Mouse (Mus musculus): ENCODE measurements around the gene Slc12a1. TPM values are rescaled to one million over a fixed set of nuclear protein-coding genes. Genes with fewer than 3 reads are reported as not detected.

The Slc12a1 gene
- polyA plus RNA-seq, 1 experiment from 2014 or later, result not detected

DNA sequence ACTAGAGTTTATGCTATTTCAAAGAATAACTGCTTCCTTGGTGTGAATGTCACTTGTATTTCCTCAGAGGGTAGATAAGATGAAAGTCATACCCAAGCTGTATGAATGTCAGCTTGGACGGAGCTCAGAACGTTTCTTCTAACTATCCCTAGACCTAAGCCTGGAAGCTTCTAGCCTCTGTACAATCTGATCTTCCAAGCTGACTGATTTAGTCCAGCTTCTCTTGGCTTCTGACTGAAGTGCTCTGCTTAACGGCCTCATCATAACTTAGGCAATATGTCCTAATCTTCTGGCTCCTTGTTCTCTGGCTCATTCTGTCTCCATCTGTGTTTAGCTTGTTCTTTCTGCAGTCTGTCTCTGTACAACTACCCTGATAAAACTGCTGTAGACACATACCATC, 102.3 kb downstream of the Slc12a1 start:
- no peaks in the 10 kb centered on the region for H3K4me1 ChIP-seq (ENCODE audit: control insufficient read depth, insufficient read depth, low read length)
- H3K36me3 ChIP-seq (ENCODE audit: control insufficient read depth, insufficient read depth, low read length), result peaks cover 54% of the 10 kb centered on the region
- no peaks in the 10 kb centered on the region for H3K9me3 ChIP-seq (replicated peaks; ENCODE audit: control insufficient read depth, low read length)
- no peak overlapping the region for H3K27ac ChIP-seq (ENCODE audit: low read depth, low read length)
- H3K9ac ChIP-seq (ENCODE audit: low read length), result no peak overlapping the region
- H3K4me3 ChIP-seq (ENCODE audit: low read depth, low read length), result no peak overlapping the region
- no peak for ATAC-seq
- H3K4me2 ChIP-seq (ENCODE audit: low read length), result no peak overlapping the region
- H3K27me3 ChIP-seq (replicated peaks; ENCODE audit: control insufficient read depth, insufficient read depth, low read length), result no peaks in the 10 kb centered on the region
- DNase-seq (ENCODE audit: low spot score), result no peak
- 94% methylated on average over 3 of the region's 3 CpGs for WGBS

DNA sequence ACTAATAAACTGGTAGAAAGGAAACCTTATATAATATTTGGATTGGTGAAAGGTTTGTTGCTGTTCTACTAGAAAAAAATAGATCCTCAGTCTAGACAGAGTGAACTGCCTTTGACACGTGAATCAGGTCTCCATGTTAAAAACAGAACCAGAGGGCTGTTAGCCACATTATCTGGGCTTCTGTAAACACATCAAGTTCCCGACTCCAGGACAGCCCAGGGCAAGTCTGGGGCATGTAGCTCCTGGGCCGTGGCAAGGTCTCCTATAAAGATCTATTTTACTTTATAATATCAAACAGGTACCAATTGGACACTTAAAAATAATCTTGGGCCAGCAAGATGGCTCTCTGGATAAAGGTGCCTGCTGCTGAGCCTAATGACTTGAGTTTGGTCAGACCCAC, 103.6 kb downstream of the Slc12a1 start:
- WGBS, result 87% methylated on average over 3 of the region's 3 CpGs

DNA sequence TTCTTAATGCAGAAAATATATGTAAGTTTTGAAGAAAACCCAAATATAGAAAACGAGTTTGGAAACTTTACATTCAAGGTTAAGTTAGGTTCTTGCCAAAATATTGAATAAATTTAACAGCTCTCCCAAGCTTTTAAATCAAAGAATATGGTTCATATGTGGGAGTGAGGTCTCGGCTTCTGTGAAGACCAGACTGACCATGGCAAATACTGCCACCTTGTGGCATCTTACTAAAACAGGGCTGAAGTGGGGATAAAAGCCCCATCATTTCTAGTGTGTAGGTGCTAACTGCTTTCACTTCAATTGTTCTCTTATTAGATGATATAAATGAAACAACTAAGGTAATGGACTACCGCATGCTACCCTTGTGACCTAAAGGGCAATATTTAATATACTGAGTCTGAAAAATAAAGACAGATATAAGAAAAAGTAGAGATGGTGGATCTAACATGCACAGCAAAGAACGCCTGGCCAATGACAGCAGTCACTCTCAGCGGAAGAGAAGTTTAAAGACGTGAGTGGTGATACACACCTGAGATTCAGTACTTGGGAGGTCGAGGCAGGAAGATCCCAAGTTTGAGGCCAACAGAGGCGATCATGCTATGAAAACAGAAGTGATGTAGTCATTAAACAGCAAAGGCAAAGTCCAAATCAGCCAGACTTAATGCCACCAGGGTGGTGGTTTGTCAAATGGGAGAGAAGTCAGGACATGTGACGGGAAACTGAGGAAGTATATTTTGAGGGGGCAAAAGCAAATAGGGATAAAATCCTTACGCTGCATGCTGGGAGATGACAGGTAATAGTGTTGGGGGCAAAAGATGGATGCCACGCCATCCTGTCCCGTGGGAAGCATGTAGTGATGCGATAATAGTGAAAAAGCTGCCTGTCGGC, 107.2 kb downstream of the Slc12a1 start:
- H3K4me3 ChIP-seq (ENCODE audit: low read depth, low read length), result no peak overlapping the region
- no peaks in the 10 kb centered on the region for H3K4me1 ChIP-seq (ENCODE audit: control insufficient read depth, insufficient read depth, low read length)
- peaks cover 35% of the 10 kb centered on the region for H3K36me3 ChIP-seq (ENCODE audit: control insufficient read depth, insufficient read depth, low read length)
- H3K27me3 ChIP-seq (replicated peaks; ENCODE audit: control insufficient read depth, insufficient read depth, low read length), result no peaks in the 10 kb centered on the region
- H3K9ac ChIP-seq (ENCODE audit: low read length), result no peak overlapping the region
- no peak overlapping the region for H3K4me2 ChIP-seq (ENCODE audit: low read length)
- 85% methylated on average over 14 of the region's 14 CpGs for WGBS
- no peaks in the 10 kb centered on the region for H3K9me3 ChIP-seq (replicated peaks; ENCODE audit: control insufficient read depth, low read length)
- DNase-seq (ENCODE audit: low spot score) (peak; percentile 55), ATAC-seq (0 out of 2 replicates have a peak, but pooled peaks have one; percentile 30)
- H3K27ac ChIP-seq (ENCODE audit: low read depth, low read length), result no peak overlapping the region

More for the DNA sequence above, 103.6 kb downstream of the Slc12a1 start:
- Histone ChIP-seq H3K9ac (ENCODE audit: low read length) (no peak overlapping the region), H3K4me3 (ENCODE audit: low read depth, low read length) (no peak overlapping the region), H3K27me3 (replicated peaks; ENCODE audit: control insufficient read depth, insufficient read depth, low read length) (no peaks in the 10 kb centered on the region), H3K4me2 (ENCODE audit: low read length) (no peak overlapping the region), H3K9me3 (replicated peaks; ENCODE audit: control insufficient read depth, low read length) (no peaks in the 10 kb centered on the region), H3K4me1 (ENCODE audit: control insufficient read depth, insufficient read depth, low read length) (no peaks in the 10 kb centered on the region), H3K36me3 (ENCODE audit: control insufficient read depth, insufficient read depth, low read length) (peaks cover 49% of the 10 kb centered on the region), H3K27ac (ENCODE audit: low read depth, low read length) (no peak overlapping the region)
- ATAC-seq, result no peak
- DNase-seq (ENCODE audit: low spot score), result no peak

DNA sequence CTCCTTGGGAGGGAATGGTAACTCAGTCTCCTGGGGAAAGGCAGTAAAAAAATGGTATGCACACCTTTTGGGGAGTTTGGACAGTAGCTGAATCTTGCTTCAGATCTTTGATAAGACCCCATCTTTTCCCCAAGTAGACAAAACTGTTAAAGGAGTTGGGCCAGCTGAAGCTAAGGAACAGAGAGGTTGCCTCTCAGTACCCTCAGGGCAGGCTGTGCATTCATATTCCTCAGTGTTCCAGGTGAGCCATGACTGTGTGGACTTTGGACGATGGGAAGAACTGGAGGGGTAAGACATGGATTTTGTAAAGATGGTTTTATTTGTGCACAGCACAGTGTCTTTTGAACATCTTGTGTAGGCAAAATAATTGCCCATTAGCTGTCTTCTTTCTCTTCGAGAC, 108.0 kb downstream of the Slc12a1 start:
- Histone ChIP-seq H3K27me3 (replicated peaks; ENCODE audit: control insufficient read depth, insufficient read depth, low read length) (no peaks in the 10 kb centered on the region), H3K9ac (ENCODE audit: low read length) (no peak overlapping the region), H3K4me2 (ENCODE audit: low read length) (no peak overlapping the region), H3K4me3 (ENCODE audit: low read depth, low read length) (no peak overlapping the region), H3K9me3 (replicated peaks; ENCODE audit: control insufficient read depth, low read length) (no peaks in the 10 kb centered on the region), H3K27ac (ENCODE audit: low read depth, low read length) (no peak overlapping the region), H3K4me1 (ENCODE audit: control insufficient read depth, insufficient read depth, low read length) (no peaks in the 10 kb centered on the region), H3K36me3 (ENCODE audit: control insufficient read depth, insufficient read depth, low read length) (peaks cover 34% of the 10 kb centered on the region)
- DNase-seq (ENCODE audit: low spot score) (no peak), ATAC-seq (no peak)
- WGBS, result 85% methylated on average over 2 of the region's 2 CpGs

DNA sequence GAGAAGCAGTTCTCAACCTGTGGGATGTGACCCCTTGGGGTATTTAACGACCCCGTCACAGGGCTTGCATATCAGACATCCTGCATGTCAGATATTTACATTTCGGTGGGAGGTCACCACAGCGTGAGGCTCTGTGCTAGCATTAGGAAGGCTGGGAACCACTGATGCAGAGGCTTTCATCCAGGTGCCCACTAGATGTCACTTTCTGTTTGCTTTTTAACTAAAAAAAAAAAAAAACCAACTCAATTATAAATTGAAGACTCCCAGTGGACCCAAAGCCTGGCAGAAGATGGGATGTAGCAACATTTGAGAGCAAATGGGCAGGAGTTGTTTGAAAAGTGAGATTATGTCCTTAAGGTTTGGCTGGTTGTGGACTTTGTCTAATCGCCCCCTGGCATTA, 110.8 kb downstream of the Slc12a1 start:
- Histone ChIP-seq H3K4me1 (ENCODE audit: control insufficient read depth, insufficient read depth, low read length) (no peaks in the 10 kb centered on the region), H3K4me3 (ENCODE audit: low read depth, low read length) (no peak overlapping the region), H3K9ac (ENCODE audit: low read length) (no peak overlapping the region), H3K27ac (ENCODE audit: low read depth, low read length) (no peak overlapping the region), H3K36me3 (ENCODE audit: control insufficient read depth, insufficient read depth, low read length) (peaks cover 7% of the 10 kb centered on the region), H3K27me3 (replicated peaks; ENCODE audit: control insufficient read depth, insufficient read depth, low read length) (no peaks in the 10 kb centered on the region), H3K9me3 (replicated peaks; ENCODE audit: control insufficient read depth, low read length) (no peaks in the 10 kb centered on the region), H3K4me2 (ENCODE audit: low read length) (no peak overlapping the region)
- ATAC-seq (peak; percentile 40; the same call in 1 of the 2 replicates), DNase-seq (ENCODE audit: low spot score) (peak; percentile 71)
- WGBS, result 32% methylated on average over 5 of the region's 5 CpGs

DNA sequence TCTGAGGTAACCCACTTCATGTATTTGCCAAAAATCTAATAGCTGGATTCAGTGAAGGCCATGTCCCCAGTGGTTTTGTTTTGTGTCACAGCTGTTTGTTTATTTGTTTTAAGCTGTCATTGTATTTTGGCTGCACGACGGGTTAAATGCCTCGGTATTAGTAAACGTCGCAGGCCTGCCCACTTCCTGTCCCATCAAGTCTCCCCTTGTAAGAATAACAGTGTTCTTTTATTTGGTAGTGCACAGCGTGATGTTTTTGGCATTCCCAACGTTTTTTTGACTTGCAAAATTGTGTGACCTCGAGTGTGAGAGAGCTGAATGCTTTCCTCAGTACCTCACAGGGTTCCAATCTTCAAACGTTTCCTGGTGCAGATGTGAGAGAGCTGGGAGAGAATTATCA, 111.4 kb downstream of the Slc12a1 start:
- Histone ChIP-seq H3K27me3 (replicated peaks; ENCODE audit: control insufficient read depth, insufficient read depth, low read length) (no peaks in the 10 kb centered on the region), H3K9me3 (replicated peaks; ENCODE audit: control insufficient read depth, low read length) (no peaks in the 10 kb centered on the region), H3K4me1 (ENCODE audit: control insufficient read depth, insufficient read depth, low read length) (no peaks in the 10 kb centered on the region), H3K4me2 (ENCODE audit: low read length) (no peak overlapping the region), H3K9ac (ENCODE audit: low read length) (no peak overlapping the region), H3K4me3 (ENCODE audit: low read depth, low read length) (no peak overlapping the region), H3K27ac (ENCODE audit: low read depth, low read length) (no peak overlapping the region), H3K36me3 (ENCODE audit: control insufficient read depth, insufficient read depth, low read length) (peaks cover 4% of the 10 kb centered on the region; the same call in 1 of the 2 replicates)
- DNase-seq (ENCODE audit: low spot score), result peak; percentile 14
- no peak for ATAC-seq
- 30% methylated on average over 9 of the region's 9 CpGs for WGBS

DNA sequence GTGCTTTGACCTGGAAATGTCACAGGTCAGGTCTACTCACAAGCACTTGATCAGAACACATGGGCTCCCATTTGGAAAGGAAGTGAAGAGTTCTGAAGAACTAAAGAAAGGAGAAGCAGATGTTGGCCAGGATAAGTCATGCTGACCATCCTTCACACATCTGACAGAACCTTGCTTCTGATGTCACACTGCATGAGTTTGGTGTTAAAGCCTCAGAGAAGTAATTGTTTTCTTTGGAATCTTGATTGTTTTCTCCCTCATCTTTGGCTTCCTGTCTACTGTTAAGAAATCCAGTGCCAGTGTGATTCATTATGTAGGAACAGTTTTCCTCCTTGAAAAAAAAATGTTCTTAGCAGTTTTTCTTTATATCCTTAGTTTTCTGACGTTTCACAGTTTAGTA, 116.6 kb downstream of the Slc12a1 start:
- H3K4me2 ChIP-seq (ENCODE audit: low read length), result no peak overlapping the region
- H3K9ac ChIP-seq (ENCODE audit: low read length), result no peak overlapping the region
- no peak overlapping the region for H3K27ac ChIP-seq (ENCODE audit: low read depth, low read length)
- H3K9me3 ChIP-seq (replicated peaks; ENCODE audit: control insufficient read depth, low read length), result no peaks in the 10 kb centered on the region
- no peaks in the 10 kb centered on the region for H3K36me3 ChIP-seq (ENCODE audit: control insufficient read depth, insufficient read depth, low read length)
- ATAC-seq (no peak), DNase-seq (ENCODE audit: low spot score) (no peak)
- WGBS, result 80% methylated on average over 1 of the region's 1 CpGs
- no peaks in the 10 kb centered on the region for H3K27me3 ChIP-seq (replicated peaks; ENCODE audit: control insufficient read depth, insufficient read depth, low read length)
- no peaks in the 10 kb centered on the region for H3K4me1 ChIP-seq (ENCODE audit: control insufficient read depth, insufficient read depth, low read length)
- H3K4me3 ChIP-seq (ENCODE audit: low read depth, low read length), result no peak overlapping the region

DNA sequence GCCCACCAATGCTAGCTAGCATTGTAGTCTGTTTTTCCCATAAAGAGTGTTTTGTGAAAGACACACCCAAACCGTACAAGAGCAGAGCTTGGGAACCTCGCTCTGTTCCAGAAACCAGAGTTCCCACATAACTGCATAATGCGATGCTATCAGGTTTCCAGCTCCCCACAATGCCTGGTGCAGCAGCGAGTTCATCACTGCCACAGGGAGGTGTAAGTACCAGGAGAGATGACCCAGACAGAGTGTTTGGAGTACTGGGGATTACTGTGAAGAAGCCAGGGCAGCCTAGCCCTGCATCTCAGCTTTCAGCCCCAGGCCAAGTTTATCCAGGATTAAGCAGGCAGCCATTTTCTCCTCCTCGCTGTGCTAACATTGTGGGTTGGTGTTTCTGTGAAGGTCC, 123.3 kb downstream of the Slc12a1 start:
- DNase-seq (ENCODE audit: low spot score), result no peak
- Histone ChIP-seq H3K36me3 (ENCODE audit: control insufficient read depth, insufficient read depth, low read length) (no peaks in the 10 kb centered on the region), H3K9ac (ENCODE audit: low read length) (no peak overlapping the region), H3K27me3 (replicated peaks; ENCODE audit: control insufficient read depth, insufficient read depth, low read length) (no peaks in the 10 kb centered on the region), H3K4me2 (ENCODE audit: low read length) (no peak overlapping the region), H3K4me3 (ENCODE audit: low read depth, low read length) (no peak overlapping the region), H3K27ac (ENCODE audit: low read depth, low read length) (no peak overlapping the region), H3K4me1 (ENCODE audit: control insufficient read depth, insufficient read depth, low read length) (no peaks in the 10 kb centered on the region), H3K9me3 (replicated peaks; ENCODE audit: control insufficient read depth, low read length) (no peaks in the 10 kb centered on the region)
- WGBS, result 66% methylated on average over 5 of the region's 5 CpGs
- no peak for ATAC-seq

DNA sequence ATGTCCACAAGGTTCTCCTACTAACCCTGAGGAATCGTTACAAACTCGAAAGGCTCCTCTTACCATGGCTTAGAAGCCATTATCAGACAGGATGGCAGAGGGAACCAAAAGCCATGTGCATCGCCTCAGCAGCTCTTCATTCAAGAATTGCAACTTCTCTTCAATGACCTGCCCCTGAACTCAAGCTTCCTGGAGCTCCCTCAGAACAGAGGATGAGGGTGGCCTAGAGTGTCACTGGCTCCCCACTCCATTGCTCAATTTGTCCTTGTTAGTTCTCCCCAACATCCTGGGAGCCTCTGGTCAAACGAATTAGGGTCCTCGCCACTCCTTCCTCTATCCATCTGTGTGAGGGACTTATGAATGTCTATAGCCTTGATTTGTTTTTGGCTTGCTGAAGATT, 124.4 kb downstream of the Slc12a1 start:
- DNase-seq (ENCODE audit: low spot score), result no peak
- Histone ChIP-seq H3K36me3 (ENCODE audit: control insufficient read depth, insufficient read depth, low read length) (no peaks in the 10 kb centered on the region), H3K27me3 (replicated peaks; ENCODE audit: control insufficient read depth, insufficient read depth, low read length) (no peaks in the 10 kb centered on the region), H3K4me3 (ENCODE audit: low read depth, low read length) (no peak overlapping the region), H3K9ac (ENCODE audit: low read length) (no peak overlapping the region), H3K4me2 (ENCODE audit: low read length) (no peak overlapping the region), H3K9me3 (replicated peaks; ENCODE audit: control insufficient read depth, low read length) (no peaks in the 10 kb centered on the region), H3K27ac (ENCODE audit: low read depth, low read length) (no peak overlapping the region), H3K4me1 (ENCODE audit: control insufficient read depth, insufficient read depth, low read length) (no peaks in the 10 kb centered on the region)
- no peak for ATAC-seq
- WGBS, result 89% methylated on average over 5 of the region's 5 CpGs
